Mouse (Mus musculus) fat pad, adult 2 months (tissue): ENCODE results near the gene Celf3.

Source experiments
- DNase-seq: peaks from one replicate; pipeline ENCODE4 v3.0.0-alpha.2; 2011; ENCODE audit warnings: low read depth, low spot score; ENCODE audit errors: extremely low read depth

Gene Celf3

DNA sequence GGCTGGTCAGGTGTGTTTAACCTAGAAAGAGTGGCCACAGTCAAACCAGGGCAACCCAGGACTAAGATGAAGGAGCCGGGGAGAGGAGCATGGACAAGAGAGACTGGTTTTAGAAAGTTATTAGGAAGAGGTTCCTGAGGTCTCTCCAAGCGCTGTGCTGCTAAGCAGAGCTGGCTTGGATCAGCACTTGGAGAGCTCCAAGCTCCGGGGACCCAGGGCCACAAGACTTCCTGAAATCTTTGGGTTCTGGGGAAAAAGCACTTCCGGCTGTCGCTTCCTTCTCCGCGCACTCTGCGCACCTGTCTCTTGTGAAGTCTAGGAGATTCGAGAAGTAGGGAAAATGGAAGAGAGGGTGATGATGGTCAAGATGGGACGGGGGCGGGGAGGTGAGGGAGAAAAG lies 1.5 kb downstream of the Celf3 start:
- DNase-seq = no peak

DNA sequence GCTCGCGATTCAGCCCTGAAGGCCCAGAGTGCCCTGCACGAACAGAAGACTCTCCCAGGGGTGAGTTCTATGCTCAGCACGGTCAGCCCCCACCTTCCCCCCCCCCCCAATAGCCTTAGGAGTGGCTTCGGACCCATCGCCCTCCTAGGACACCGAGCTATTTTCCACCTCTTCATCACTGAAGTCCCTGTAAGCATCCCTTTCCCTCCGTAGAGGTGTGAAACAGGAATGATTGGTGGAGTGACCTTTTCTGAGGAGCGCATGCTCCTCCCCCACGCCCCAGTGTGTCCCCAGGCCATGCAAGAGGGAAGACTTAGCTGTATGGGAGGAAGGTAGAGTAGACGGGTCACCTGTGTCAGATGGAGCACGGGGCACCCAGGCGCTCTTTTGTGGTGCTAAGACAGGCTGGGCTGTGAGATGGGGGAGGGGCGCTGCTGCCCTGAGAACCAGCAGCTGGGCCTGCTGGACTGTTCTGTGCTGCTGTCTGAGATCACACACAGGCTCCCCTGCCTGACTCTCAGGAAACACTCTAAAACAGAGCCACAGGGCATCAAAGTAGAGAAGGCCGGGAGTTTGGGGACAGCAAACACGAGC lies 2.3 kb downstream of the Celf3 start, which contains the start of gene Riiad1:
TSS of gene Riiad1 (minus strand) at position 51 of the 594 bp plus-strand sequence.
- no peak for DNase-seq

- DNase-seq = no peak
Observed at GRCm38 (mm10) chr3:94481429-94481828, 3.3 kb downstream of the Celf3 start.

DNA sequence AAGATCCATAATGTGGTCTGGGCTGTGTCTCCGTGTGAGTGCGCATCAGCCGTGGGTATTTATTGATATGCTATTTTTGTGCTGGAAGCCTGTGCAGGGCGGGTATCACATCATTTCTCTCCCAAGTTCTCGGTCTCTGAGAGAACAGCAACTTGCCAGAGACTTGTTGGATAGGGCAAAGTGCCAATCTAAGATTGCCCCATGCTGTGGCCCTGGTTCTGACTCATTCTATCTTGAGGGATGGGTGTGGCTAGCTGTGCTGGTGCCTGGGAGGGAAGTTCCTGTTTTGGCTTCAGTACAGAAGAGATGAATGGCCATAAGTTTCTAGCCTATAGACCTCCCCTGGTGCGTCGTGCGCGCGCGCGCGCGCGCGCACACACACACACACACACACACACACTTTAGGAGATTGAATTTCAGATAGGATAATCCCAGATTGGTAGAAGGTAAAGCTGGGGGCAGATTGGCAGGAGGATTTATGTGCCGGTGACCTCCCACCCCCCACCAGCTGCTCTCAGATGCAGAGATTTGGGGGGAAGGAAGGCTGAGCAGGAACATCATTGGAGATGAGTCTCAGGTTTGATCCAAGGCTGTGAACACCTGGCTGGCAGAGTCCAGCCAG lies 4.8 kb downstream of the Celf3 start:
- no peak for DNase-seq

GRCm38 (mm10) chr3:94483790-94484439 lies 5.8 kb downstream of the Celf3 start:
- no peak for DNase-seq

GRCm38 (mm10) chr3:94485922-94486321 lies 7.8 kb downstream of the Celf3 start:
- DNase-seq = no peak

DNA sequence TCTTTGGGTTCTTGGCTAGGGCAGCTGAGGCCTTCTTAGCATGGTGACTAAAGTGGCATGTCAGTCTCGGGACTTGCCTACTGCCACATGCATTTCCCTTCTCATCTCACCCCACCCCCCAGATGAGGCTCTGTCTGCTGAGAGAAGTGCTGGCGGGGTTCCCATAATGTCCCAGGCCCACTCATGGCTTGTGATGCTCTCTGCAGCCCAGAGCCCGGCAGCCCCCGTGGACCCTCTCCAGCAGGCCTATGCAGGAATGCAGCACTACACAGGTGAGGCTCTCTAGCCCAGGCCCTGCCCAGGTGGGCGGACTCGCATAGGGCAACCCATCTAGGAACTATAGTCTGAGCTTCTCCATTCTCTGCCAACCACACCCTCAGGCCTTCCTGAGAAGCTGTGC lies 9.5 kb downstream of the Celf3 start:
- DNase-seq = no peak

DNA sequence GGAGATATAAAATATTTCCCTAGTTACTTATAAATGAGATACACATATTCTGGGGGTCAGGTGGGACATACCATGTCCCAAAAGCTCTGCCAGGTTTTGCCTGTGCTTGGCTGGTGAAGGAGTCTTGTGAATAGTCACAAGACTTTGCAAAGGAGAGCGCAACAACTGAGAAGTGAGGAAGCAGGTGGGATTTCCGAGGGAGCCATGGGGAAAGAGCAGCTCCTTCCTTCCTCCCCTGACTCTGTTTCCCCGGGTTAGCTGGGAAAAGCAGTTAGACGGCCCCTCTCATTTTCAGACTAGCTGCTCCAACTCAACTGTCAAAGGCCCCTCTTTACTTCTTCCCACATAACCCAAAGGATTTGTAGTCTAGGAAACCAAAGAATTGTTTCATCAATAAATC lies 19.1 kb downstream of the Celf3 start:
- no peak for DNase-seq

DNA sequence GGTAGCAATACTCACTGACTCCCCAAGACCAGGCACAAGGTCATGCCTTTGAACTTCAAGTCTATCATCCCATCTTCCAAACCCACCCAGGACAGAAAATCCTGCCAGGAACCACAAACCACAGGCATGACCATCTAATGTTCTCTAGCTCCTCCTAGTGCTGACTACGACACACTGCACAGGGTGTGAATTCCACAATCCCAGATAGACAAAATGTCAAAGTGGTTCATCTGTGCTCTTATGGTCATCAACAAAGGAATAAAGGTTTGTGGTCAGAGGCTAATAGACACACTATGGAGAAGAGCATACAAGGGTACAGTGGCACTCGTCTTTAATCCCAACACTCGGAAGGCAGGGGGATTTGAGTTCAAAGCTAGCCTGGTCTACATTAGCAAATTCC lies 24.1 kb downstream of the Celf3 start:
- no peak for DNase-seq

DNA sequence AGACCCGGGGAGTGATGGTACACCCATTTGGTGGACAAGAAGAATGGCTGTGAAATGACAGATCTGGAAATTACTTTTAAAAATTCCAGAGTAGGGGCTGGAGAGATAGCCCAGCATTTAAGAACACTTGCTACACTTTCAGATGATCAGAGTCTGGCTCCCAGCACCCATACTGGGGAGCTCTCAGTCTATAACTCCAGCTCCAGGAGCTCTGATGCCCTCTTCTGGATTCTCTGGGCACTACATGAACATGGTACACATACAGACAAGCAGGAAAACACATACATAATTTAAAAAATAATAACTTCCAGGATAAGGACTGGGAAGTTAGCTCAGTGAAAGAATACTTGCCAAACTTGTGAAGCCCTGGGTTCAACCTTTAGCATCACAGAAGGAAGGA lies 28.6 kb downstream of the Celf3 start:
- no peak for DNase-seq

- DNase-seq = no peak
Observed at GRCm38 (mm10) chr3:94526731-94527130, 48.6 kb downstream of the Celf3 start.

- DNase-seq = no peak
Observed at GRCm38 (mm10) chr3:94533968-94534367, 55.9 kb downstream of the Celf3 start.

- no peak for DNase-seq
Observed at GRCm38 (mm10) chr3:94537187-94537586, 59.1 kb downstream of the Celf3 start.
